Mouse (Mus musculus) heart, postnatal 0 days (tissue): ENCODE measurements around the gene Tmem109.

Source experiments
- CTCF ChIP-seq: IDR thresholded peaks from 2 replicates; pipeline ENCODE4 v1.5.1; 2016; ENCODE audit warnings: antibody characterized with exemption, control low read depth, low read depth
- EP300 ChIP-seq: IDR thresholded peaks from 2 replicates; pipeline ENCODE4 v1.6.1; 2016; ENCODE audit warnings: antibody characterized with exemption, low read depth

GRCm38 (mm10) chr19:10821319-10821718 is 60.5 kb downstream of the Tmem109 start:
- TF ChIP-seq EP300: no peak
- no peak for TF ChIP-seq CTCF
